Mouse (Mus musculus) spleen, adult 2 months (tissue): Measurements from ENCODE around the gene Fam229b. TPM values are rescaled to one million over a fixed set of nuclear protein-coding genes. Genes with fewer than 3 reads are reported as not detected.
A peak's percentile ranks its signal among the peaks of the same experiment; 100 is the strongest.

Experiments used
- DNase-seq, 2 experiments: peaks; one replicate each; pipeline versions ENCODE4 v3.0.0 to v3.0.0-alpha.2; 2012 to 2021; ENCODE audit warnings: low spot score in 2 of 2, low read depth in 1 of 2
- H3K27ac ChIP-seq: fragments of 200-500 bp; 2 replicates; pipeline ENCODE4 v1.5.1; 2012; ENCODE audit warnings: low read length, inconsistent platforms; ENCODE audit not compliant: insufficient read depth
- H3K27me3 ChIP-seq: fragments of 200-500 bp; 2 replicates; pipeline ENCODE4 v1.6.1; 2012; ENCODE audit warnings: mild to moderate bottlenecking, moderate library complexity, low read length, inconsistent platforms; ENCODE audit not compliant: control insufficient read depth, insufficient read depth
- H3K36me3 ChIP-seq: fragments of 200-500 bp; 2 replicates; pipeline ENCODE4 v1.6.1; 2012; ENCODE audit warnings: mild to moderate bottlenecking, low read length, inconsistent platforms; ENCODE audit not compliant: control insufficient read depth, insufficient read depth
- H3K4me1 ChIP-seq: fragments of 200-500 bp; 2 replicates; pipeline ENCODE4 v1.6.1; 2011; ENCODE audit warnings: inconsistent platforms; ENCODE audit not compliant: control insufficient read depth, insufficient read depth, insufficient read length
- H3K4me3 ChIP-seq: fragments of 200-500 bp; 2 replicates; pipeline ENCODE4 v1.5.1; 2011; ENCODE audit warnings: mild to moderate bottlenecking, inconsistent platforms; ENCODE audit not compliant: insufficient read depth, insufficient read length; ENCODE audit errors: extremely low read depth
- CTCF ChIP-seq: fragments of 200-500 bp; IDR thresholded peaks from 2 replicates; pipeline ENCODE4 v1.5.1; 2011; ENCODE audit warnings: mild to moderate bottlenecking, inconsistent platforms; ENCODE audit not compliant: insufficient read depth, insufficient read length, insufficient replicate concordance; ENCODE audit errors: extremely low read depth
- POLR2A ChIP-seq: fragments of 200-500 bp; IDR thresholded peaks from 2 replicates; pipeline ENCODE4 v1.6.1; 2011; ENCODE audit warnings: low read depth, low read length, inconsistent platforms
- WGBS: fragments of 180-500 bp; shearing (Covaris S2); methylation state at CpG from one replicate; pipeline ENCODE4 v1.1.7; 2018; 5-methylcytosine and 5-hydroxymethylcytosine counted together
- polyA plus RNA-seq: library from polyadenylated mRNA; depleted of rRNA; stranded (reverse); fragments of >200 nt; gene quantifications from 2 replicates; pipeline ENCODE4 v1.2.3, GENCODE M21; 2012; rRNA removed

Fam229b gene
- 0.33 and 0.36 TPM in 2 replicates for polyA plus RNA-seq

- Histone ChIP-seq H3K4me1 (no peaks in the 10 kb centered on the region), H3K27me3 (no peaks in the 10 kb centered on the region), H3K36me3 (peaks cover 4% of the 10 kb centered on the region), H3K27ac (no peak within 1 kb of the TSS), H3K4me3 (peak within 1 kb of the TSS; percentile 83)
- WGBS, result 7% methylated on average over 47 of the region's 47 CpGs
- DNase-seq, result peak; percentile 86 to 88
- no peak for TF ChIP-seq POLR2A
- TF ChIP-seq CTCF, result no peak
Measured at GRCm38 (mm10) chr10:39133462-39134310, at the start of gene Fam229b, which contains the start of gene Tube1. TSS of gene Fam229b (minus strand) at chr10:39133914. TSS of gene Tube1 (plus strand) at chr10:39133976.

- Histone ChIP-seq H3K27ac (no peak overlapping the region), H3K27me3 (no peaks in the 10 kb centered on the region), H3K36me3 (no peaks in the 10 kb centered on the region), H3K4me1 (no peaks in the 10 kb centered on the region), H3K4me3 (no peak overlapping the region)
- DNase-seq, result no peak
- TF ChIP-seq CTCF, result no peak
- WGBS, result 88% methylated on average over 5 of the region's 5 CpGs
Measured at GRCm38 (mm10) chr10:39176981-39177380, 43.3 kb upstream of the Fam229b start.

- Histone ChIP-seq H3K36me3 (no peaks in the 10 kb centered on the region), H3K27me3 (no peaks in the 10 kb centered on the region), H3K27ac (no peak overlapping the region), H3K4me1 (peaks cover 2% of the 10 kb centered on the region; the same call in 1 of the 2 replicates), H3K4me3 (no peak overlapping the region)
- TF ChIP-seq CTCF, result no peak
- no peak for TF ChIP-seq POLR2A
- DNase-seq, result no peak
- 49% methylated on average over 13 of the region's 13 CpGs for WGBS
Measured at GRCm38 (mm10) chr10:39173077-39173476, 39.4 kb upstream of the Fam229b start.

- Histone ChIP-seq H3K36me3 (no peaks in the 10 kb centered on the region), H3K27me3 (no peaks in the 10 kb centered on the region), H3K4me1 (peaks cover 2% of the 10 kb centered on the region; the same call in 1 of the 2 replicates), H3K27ac (no peak overlapping the region), H3K4me3 (no peak overlapping the region)
- DNase-seq, result no peak
- 72% methylated on average over 6 of the region's 6 CpGs for WGBS
- no peak for TF ChIP-seq POLR2A
- TF ChIP-seq CTCF, result no peak
Measured at GRCm38 (mm10) chr10:39172540-39172931, 38.8 kb upstream of the Fam229b start.

GRCm38 (mm10) chr10:39171603-39172539 is 38.2 kb upstream of the Fam229b start:
- H3K4me1 ChIP-seq, result peaks cover 2% of the 10 kb centered on the region; the same call in 1 of the 2 replicates
- peak overlapping the region; percentile 59; the same call in 1 of the 2 replicates for H3K4me3 ChIP-seq
- TF ChIP-seq POLR2A (no peak), CTCF (peak; percentile 45; the same call in 1 of the 2 replicates)
- no peaks in the 10 kb centered on the region for H3K27me3 ChIP-seq
- WGBS, result 21% methylated on average over 26 of the region's 26 CpGs
- DNase-seq, result peak; percentile 89 to 91
- peak overlapping the region; percentile 71 for H3K27ac ChIP-seq
- no peaks in the 10 kb centered on the region for H3K36me3 ChIP-seq

- WGBS, result under 1% methylated on average over 19 of the region's 19 CpGs
- no peaks in the 10 kb centered on the region for H3K27me3 ChIP-seq
- peak overlapping the region; percentile 59 for H3K4me3 ChIP-seq
- peaks cover 2% of the 10 kb centered on the region; the same call in 1 of the 2 replicates for H3K4me1 ChIP-seq
- H3K27ac ChIP-seq, result peak overlapping the region; percentile 71
- peak; percentile 87 to 91 for DNase-seq
- TF ChIP-seq CTCF (peak; percentile 87; the same call in 1 of the 2 replicates), POLR2A (no peak)
- H3K36me3 ChIP-seq, result no peaks in the 10 kb centered on the region
Measured at GRCm38 (mm10) chr10:39171134-39171533, 37.4 kb upstream of the Fam229b start.
